Mouse (Mus musculus) T-helper 1 cell (primary cell): ENCODE data around the gene Heg1.

Experiments
- in situ Hi-C: fragments of 300-600 bp; cut with MboI, MseI; formaldehyde crosslinking; loops from one replicate; pipeline ENCODE4 v1.15.1; 2025; ENCODE audit warnings: high pct_unique_total_duplicates

The Heg1 gene

DNA sequence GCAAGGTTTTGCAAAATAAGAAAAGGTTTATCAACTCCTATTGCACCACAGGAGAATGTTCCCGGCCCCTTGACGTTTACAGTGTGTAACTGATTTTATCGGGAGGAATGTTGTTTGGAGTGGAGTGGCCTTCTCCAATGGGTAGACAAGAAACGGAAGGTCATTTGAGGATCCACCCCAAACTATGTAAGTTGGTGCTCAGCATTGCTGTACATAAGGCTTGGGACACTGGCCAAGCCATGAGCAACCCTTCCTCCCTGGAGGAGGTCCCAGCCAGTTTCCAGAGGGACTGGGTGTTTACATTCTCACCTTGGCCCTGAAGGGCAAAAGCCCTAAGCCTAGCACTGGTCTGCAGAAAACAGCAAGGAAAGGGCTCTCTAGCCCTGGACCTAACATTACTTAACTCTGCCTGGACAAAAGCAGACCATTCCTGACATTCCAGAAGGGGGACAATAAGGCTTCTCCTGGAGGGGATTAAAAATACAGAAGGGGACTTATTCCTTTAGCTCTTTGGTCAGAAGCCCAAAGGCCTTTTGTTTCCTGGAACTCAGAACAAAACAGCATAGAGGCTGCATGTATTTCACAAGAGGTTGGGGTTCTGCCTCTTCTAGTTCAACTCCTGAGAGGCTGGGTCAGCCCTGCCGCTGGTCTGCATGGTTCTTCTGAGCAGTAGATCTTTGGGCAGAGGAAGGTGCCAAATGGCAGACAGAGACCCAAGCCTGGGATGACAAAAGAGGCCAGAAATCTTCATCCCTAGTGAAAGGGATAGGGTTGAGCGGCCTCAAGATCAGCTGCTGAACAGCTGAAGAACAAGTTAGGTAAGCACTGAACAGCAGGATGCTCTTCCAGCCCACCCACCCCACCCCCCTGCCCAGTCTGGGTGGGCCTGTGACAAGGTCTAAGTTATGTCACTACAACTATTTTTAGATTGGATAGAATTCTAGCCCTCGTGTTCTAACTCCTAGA lies 7.5 kb upstream of the Heg1 start:
- in situ Hi-C loops: loop anchor here (5.0 kb wide), 1 partner anchor 69 kb away; no protein-coding TSS in a partner anchor

DNA sequence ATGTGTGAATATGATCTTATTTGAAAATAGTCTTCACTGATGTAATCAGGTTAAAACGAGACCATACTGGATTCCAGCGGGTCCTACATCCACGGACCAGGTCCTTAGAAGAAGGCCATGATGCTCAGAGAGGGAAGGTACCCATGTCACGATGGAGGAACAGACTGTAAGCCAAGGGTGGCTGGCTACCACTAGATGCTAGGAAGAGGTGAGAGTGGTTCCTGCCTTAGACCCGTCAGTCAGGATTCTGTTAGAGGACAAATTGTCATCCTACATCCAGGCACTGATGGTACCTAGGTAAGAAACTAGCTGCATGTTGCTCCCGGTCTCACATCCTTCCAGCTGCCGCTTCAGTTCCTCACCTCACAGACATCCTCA lies 6.9 kb upstream of the Heg1 start:
- in situ Hi-C loops: loop anchor here (5.0 kb wide), 1 partner anchor 70 kb away; no protein-coding TSS in a partner anchor

- in situ Hi-C loops: loop anchor here (5.0 kb wide), 1 partner anchor 71 kb away; no protein-coding TSS in a partner anchor
These were observed 6.3 kb upstream of the Heg1 start for GRCm38 (mm10) chr16:33677901-33678300.

GRCm38 (mm10) chr16:33680271-33680670 lies 3.9 kb upstream of the Heg1 start:
- in situ Hi-C loops: no loop called here

DNA sequence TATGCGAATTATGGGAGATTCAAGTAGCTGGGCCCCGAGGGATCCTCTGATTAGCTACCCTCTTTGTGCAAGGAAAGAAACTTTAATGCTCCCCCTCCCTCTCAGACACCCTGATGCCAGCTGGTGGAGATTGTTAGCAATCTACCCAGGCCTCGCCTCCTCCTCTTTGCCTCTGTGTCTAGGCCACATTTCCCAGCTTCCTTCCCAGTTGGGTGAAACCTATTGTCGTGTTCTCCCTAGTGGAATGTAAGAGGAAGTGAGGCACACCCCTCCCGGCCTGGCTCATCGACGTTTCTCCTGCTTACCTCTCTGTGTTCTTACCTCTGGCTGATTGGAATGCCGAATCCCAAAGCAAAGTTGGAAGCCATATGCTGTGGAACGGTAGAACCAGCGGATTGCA lies 3.4 kb upstream of the Heg1 start:
- in situ Hi-C loops: no loop called here

DNA sequence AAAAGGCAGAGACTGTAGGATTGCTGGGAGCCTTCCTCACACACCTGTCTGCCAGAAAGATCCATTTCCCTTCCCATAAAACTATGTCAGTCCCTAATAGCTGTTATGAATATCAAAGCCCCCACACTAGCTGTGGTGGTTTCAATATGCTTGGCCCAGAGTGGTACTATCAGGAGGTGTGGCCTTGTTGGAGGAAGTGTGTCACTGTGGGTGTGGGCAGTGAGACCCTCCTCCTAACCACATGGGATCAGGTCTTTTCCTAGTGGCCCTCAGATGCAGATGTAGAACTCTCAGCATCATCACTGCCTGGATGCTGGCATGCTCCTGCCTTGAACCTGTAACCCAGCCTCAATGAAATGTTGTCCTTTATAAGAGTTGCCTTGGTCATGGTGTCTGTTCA lies 2.5 kb upstream of the Heg1 start:
- in situ Hi-C loops: no loop called here

DNA sequence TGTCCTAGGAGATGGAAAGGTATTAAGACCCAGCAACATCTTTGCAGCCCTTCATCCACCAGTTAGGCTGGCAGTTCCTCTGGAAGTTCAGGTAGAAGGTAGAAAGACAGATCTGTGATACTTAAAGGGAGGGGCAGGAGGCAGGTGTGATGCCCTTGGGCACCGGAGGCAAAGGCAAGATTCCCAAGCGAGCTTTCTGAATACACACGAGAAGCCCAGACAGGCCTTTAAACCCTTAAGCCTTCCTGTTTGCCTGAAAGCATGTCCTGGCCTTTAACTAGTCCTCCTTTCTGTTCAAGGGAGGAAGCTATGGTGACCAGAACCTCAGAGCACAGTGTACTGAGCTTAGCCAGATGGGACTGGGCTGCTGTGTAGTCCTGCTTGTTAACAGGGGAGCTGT lies 1.5 kb upstream of the Heg1 start:
- in situ Hi-C loops: no loop called here

DNA sequence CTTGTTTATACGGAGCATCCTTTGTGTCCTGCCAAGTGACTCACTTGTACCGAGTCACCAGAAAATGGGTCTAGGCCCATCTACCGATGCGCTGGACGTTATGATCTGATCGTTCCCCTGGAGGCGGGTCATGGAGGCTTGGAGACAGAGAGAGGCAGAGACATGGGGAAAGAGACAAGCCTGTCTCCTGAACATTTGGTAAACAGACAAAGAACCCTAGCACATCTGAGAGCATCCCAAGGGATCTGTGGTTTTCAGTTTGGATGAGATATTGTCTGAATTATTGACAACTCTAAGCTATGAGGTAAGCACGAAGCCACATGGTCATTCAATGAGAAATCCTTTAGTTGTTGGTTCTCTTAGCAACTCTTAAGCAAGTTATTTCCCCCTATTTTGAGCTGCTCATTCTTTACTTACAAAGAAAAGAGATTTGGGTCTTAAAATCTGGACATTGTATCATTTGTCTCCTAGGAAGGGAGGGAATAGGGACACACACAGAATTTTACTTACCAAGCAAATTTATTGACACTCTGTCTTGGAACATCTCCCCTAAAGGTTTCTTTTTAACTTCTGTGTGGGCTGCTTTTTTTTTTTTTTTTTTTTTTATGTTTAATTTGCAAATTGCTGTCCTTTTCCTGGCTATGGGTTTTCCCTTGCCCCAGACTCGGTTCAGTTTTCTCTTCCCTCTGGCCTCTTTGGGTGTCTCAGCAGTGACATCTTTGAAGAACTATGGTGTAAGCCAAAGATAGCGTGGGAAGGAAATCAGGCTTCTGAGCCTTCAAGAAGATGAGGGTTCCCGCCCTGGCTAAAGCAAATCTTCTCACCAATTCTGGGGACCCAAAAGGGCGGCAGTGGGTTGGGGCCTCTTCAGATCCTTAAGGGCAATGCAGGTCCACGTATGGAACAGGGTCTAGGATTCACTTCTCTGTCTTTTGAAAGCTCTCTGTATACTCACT lies 686 bp upstream of the Heg1 start:
- in situ Hi-C loops: no loop called here

DNA sequence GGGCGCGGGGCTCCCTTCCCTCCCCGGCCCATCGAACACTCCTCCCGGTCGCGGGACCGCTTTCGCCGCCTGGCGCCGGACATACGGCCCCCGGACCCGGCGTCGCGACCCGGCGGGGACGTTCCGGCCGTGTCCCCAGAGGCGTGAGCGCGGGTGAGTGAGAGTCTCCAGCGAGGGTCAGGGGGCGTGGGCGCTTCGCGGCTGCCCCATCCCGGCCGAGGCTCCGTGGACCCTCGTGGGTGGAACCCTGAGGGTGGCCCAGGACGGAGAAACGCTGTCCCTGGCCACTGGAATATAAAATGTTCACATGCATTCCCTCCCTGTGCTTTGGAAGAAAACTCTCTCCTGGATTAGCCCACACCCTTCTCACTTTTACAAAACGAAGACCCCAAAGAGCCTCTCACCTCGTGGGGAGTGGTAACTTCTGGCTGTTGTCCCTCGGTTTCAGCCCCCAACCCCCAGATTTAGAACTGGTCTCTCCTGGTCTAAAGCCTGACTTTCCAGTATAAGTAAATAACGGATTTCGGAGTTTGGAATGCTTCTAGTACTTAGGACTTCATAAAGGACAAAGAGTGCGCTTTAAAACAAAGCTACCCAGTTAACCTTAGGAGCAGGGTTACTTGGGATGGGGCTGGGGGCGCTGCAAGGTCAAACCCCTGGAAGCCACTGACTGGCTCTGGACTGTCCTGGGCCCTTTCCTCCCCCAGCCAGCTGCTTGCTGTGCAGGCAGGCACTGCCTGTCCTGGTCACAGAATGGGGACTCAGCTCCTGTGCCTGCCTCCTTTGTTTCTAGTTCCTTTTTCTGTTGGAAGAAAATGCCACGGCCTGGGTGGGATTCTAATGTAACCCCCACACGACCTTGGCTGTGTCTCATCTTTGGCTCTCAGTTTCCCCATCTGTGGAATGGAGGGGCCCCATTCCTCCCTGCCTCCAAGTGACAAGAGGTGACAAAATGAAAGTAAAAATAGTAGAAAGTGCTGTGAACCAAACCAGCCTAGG lies 832 bp downstream of the Heg1 start:
- in situ Hi-C loops: no loop called here

DNA sequence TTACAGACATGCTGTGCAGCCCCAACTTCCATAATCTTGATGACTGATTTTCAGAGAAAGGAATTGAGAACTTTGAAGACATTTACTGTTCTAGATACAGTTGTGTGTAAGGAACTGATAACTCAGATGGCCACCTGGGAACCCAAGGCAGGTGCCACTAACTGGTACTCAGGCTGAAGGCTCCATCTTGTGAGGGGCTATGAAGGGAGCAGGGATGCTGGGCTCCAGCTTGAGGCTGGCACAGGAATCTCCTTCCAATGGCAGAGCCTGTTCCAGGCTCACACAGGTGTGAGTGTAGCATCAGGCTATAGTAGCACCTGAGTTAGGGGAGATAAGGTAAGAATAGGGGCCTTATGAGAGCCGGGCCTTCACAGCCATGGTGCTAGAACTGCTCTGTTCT lies 1.9 kb downstream of the Heg1 start:
- in situ Hi-C loops: no loop called here

GRCm38 (mm10) chr16:33687724-33688123 lies 3.6 kb downstream of the Heg1 start:
- in situ Hi-C loops: no loop called here

DNA sequence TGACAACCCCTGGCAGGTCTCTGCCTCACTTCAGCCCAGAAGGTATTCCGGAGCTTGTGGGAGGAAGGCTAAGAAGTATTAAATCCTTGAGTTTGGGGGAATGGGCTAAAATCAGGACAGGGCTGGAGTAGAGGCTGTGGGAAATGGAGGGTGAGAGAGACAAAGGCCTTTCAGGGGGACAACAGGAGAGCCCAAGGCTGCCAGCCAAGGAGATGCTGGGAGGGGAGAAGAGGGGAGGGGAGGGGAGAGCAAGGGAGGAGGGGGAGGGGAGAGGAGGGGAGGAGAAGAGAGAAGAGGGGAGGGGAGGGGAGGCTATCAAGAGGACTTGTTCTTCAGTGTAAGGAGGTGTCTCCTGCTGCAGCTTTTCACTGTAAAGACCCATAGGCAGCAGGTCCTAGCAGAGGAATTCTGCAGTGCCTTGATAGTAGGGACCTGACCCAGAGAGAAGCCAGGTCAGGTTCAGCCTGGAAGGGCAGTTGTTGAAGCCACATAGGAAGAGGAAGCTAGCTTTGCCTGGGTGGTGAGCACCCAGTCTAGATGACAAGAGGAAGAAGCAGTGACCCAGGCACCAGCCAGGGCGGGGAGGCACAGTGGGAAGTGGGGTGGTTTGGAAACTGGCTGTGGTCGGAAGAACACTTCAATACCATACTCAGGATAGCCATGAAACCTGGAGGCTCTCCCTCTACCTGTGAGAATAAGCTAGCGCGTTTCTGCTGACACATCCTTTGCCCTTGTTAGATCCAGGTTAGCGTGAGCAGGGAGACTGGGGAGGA lies 7.0 kb downstream of the Heg1 start:
- in situ Hi-C loops: no loop called here

DNA sequence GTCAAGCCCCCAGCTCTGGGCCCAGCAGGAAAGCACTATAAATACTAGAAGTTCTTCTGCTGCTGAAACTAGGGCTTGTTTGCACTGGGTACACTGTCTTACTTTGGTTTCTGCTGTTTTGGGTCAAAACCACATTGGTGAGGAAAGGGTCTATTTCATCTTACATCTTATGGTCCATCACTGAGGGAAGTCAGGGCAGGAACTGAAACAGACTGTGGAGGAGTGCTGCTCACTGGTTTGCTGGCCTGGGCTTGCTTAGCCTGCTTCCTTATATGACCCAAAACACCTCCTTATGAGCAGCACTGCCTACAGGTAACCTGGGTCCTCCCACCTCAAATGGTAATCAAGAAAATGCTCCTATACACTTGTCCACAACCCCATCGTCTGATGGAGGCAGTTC lies 9.4 kb downstream of the Heg1 start:
- in situ Hi-C loops: no loop called here

DNA sequence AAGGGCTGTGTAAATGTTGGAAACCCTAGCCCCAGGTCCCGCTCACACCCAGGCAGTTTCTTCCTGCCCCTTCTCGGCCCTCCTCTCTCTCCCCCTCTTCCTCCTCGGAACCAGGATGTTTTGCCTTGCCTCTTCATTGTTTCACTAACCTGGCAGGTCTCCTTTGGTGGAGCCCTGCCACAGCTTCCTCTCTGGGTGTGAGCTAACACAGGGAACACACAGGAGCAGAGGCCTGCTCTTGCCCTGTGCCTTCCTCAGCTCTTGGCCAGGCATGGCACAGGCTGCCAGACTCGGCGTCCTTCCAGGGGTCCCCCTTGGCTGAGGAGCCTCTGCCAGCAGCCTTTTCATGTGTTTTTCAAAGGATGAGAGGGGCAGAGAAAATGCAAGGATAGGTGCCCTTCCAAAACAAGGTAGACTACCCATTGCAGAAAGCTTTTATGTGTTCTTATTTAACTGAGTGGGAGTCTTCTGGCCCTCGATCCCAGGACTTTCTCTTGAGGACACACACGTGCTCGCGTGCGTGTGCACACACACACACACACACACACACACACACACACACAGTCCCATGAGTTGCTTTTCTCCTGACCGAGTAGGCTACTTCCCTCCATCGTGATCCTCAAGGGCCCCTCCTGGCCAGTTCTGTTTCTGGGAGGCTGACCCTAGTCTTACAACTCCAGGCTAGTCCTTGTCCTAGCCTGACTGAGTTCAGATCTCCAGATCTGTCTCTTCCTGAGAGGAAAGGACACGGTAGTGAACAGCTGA lies 12.8 kb downstream of the Heg1 start:
- in situ Hi-C loops: no loop called here

- in situ Hi-C loops: no loop called here
These were observed 13.6 kb downstream of the Heg1 start for GRCm38 (mm10) chr16:33697576-33698276.

DNA sequence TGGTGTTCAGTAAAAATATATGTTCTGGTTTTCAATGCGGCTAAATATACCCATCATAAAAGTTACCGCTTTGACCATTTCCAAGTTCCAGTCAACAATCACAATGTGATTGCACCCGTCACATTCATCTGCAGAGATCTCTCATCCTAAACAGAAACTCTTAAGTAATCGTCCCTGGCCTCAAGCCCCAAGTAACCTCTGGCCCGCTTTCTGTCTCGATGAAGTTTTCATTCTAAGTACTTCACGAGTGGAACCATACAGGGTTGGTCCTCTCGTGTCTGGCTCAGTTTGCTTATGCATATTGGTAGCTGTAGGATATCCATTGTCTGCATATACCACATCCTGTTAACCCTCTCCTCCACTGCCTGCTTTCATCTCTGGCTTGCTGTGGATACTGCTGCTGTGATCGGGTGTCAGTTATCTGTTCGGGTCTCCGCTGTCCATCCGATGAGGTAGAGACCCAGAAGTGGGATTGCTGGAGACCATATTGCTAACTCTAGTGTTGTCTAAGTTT lies 14.2 kb downstream of the Heg1 start:
- in situ Hi-C loops: no loop called here

GRCm38 (mm10) chr16:33700584-33700983 lies 16.4 kb downstream of the Heg1 start:
- in situ Hi-C loops: no loop called here

GRCm38 (mm10) chr16:33701872-33702271 lies 17.7 kb downstream of the Heg1 start:
- in situ Hi-C loops: no loop called here

DNA sequence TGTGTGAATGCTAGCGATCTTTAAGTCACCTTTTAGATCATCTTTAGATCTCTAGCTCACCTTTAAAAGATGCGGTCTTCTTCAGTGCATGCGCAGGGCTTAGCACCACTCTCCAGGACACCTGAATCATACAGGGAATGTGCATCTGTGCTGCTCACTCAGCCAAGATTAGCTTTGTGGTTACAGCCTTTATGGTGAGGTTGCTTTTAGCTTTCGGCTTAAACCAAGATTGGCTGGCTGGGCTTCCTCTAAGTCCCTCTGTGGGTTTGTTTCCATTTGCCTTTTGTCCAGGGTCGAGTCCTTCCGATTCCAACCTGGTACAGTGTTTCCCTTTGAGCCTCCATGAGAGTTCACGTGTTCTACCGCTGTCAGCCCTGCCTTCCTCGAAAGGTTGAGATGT lies 20.1 kb downstream of the Heg1 start:
- in situ Hi-C loops: no loop called here
